In genomic region chr15:77151816-77152215, GRCm38 (mm10) we compare ENCODE assay signal across 8 mouse cellular contexts.
A peak's percentile ranks its signal among the peaks of the same experiment; 100 is the strongest.
DNase-seq lines count a peak whose midpoint lies in the region; ATAC-seq lines count a peak whose summit lies in the region.

No protein-coding gene starts in this region.

- H3K4me1 ChIP-seq in heart, embryonic 12.5 days (replicated peaks), result peaks cover 55% of the 10 kb centered on the region
- peaks cover 53% of the 10 kb centered on the region for H3K4me1 ChIP-seq in hindbrain, embryonic 12.5 days
- peaks cover 62% of the 10 kb centered on the region for H3K4me1 ChIP-seq in midbrain, embryonic 13.5 days (replicated peaks)

- H3K36me3 ChIP-seq in heart, embryonic 12.5 days, result peaks cover 4% of the 10 kb centered on the region
- 0 out of 2 replicates have a peak, but pooled peaks cover 2% of the 10 kb centered on the region for H3K36me3 ChIP-seq in hindbrain, embryonic 12.5 days
- H3K36me3 ChIP-seq in midbrain, embryonic 13.5 days, result no peaks in the 10 kb centered on the region

- peak overlapping the region; percentile 98 for H3K27ac ChIP-seq in heart, embryonic 12.5 days (ENCODE audit: poor library complexity, severe bottlenecking)
- no peak overlapping the region for H3K27ac ChIP-seq in hindbrain, embryonic 12.5 days
- peak overlapping the region; percentile 98; the same call in 1 of the 2 replicates for H3K27ac ChIP-seq in midbrain, embryonic 13.5 days

- DNase-seq in heart, adult 18-20 months, result no peak
- peak; percentile 45 for DNase-seq in brain, adult 2 months (ENCODE audit: low read depth, low spot score)
- DNase-seq in right cerebral cortex, postnatal 36 days (ENCODE audit: low spot score in 2 of 2), result no peak
- no peak for DNase-seq in spleen, adult 18-20 months
- DNase-seq in layer of hippocampus, adult 11-12 months (ENCODE audit: low spot score), result no peak

- ATAC-seq in heart, embryonic 12.5 days (ENCODE audit: insufficient number of reproducible peaks, low FRiP score), result no peak
- no peak for ATAC-seq in hindbrain, embryonic 12.5 days (ENCODE audit: low FRiP score)
- ATAC-seq in midbrain, embryonic 13.5 days, result no peak

- peak overlapping the region; percentile 88 for H3K4me2 ChIP-seq in heart, embryonic 12.5 days
- H3K4me2 ChIP-seq in hindbrain, embryonic 12.5 days (replicated peaks), result peak overlapping the region; percentile 61
- H3K4me2 ChIP-seq in midbrain, embryonic 13.5 days (replicated peaks), result peak overlapping the region; percentile 93

- WGBS in heart, embryonic 12.5 days, result 7% methylated on average over 4 of the region's 4 CpGs
- 8% methylated on average over 4 of the region's 4 CpGs for WGBS in hindbrain, embryonic 12.5 days
- 5% methylated on average over 4 of the region's 4 CpGs for WGBS in midbrain, embryonic 13.5 days

- no peaks in the 10 kb centered on the region for H3K9me3 ChIP-seq in heart, embryonic 12.5 days (replicated peaks)
- no peaks in the 10 kb centered on the region for H3K9me3 ChIP-seq in hindbrain, embryonic 12.5 days (replicated peaks)
- H3K9me3 ChIP-seq in midbrain, embryonic 13.5 days, result no peaks in the 10 kb centered on the region

- H3K4me3 ChIP-seq in heart, embryonic 12.5 days, result peak overlapping the region; percentile 68
- H3K4me3 ChIP-seq in hindbrain, embryonic 12.5 days, result peak overlapping the region; percentile 64
- H3K4me3 ChIP-seq in midbrain, embryonic 13.5 days (replicated peaks), result peak overlapping the region; percentile 70

- H3K27me3 ChIP-seq in heart, embryonic 12.5 days (replicated peaks), result no peaks in the 10 kb centered on the region
- H3K27me3 ChIP-seq in hindbrain, embryonic 12.5 days, result no peaks in the 10 kb centered on the region
- H3K27me3 ChIP-seq in midbrain, embryonic 13.5 days, result no peaks in the 10 kb centered on the region

- H3K9ac ChIP-seq in heart, embryonic 12.5 days, result peak overlapping the region; percentile 86
- H3K9ac ChIP-seq in hindbrain, embryonic 12.5 days, result peak overlapping the region; percentile 75
- H3K9ac ChIP-seq in midbrain, embryonic 13.5 days (replicated peaks), result peak overlapping the region; percentile 82
